In the genomic region with DNA sequence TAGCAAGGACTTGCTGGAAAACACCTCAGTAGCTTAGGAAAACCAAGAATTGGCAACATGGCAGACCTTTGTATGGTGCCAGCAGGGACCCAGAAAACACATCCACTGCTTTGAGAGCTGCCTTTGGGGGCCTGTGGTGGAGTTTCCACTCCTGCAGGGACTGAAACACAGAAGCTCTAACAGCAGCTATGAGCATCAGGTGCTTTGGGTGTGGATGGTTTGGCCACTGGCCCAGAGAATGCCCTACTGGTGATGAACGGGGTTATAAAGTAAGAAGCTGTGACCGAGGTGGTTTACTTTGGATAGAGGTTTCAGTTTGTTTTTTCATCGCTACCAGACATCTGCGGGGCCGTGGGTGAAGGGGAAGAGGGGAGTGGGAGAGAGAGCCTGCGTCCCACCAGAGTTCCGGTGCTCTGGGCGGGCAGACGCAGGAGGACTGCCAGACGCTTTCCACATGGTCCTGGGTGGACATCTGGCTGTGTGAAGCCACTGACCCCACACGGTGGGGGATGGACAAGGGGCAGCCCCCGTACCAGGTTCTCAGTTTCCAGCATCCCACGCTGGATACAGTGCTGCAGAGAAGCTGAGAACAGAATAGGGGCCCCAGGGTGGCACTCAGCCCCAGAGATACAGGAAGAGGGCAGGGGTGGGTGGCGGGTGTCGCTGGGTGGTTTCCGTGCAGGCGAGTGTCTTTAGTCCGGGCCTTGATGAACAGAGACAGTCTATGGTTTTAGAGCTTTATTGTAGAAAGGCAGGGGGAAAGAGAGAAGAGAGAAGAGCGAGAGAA, we compare ENCODE assay signal across 8 mouse cellular contexts.
DNase-seq lines count a peak whose midpoint lies in the region; ATAC-seq and TF ChIP-seq lines count a peak whose summit lies in the region.
"Had no signal": no experiment of that assay in that cellular context is flagged by ENCODE, and none has a peak within 500 bp of the region (broad histone marks: within the 10 kb centered on the region; RNA-seq: fewer than 3 reads in every experiment).

No protein-coding gene starts in this region.

- H3K36me3 ChIP-seq in lung, embryonic 16.5 days (ENCODE audit: control insufficient read depth, insufficient read depth, low read length): no peaks in the 10 kb centered on the region
- H3K36me3 ChIP-seq in liver, postnatal 0 days (replicated peaks; ENCODE audit: insufficient read depth, low read length): no peaks in the 10 kb centered on the region
- H3K36me3 ChIP-seq in midbrain, embryonic 15.5 days (replicated peaks): no peaks in the 10 kb centered on the region

- H3K9ac ChIP-seq in lung, embryonic 16.5 days (ENCODE audit: low read length): no peak overlapping the region
- H3K9ac ChIP-seq in liver, postnatal 0 days (replicated peaks): peak overlapping the region; percentile 41
- H3K9ac ChIP-seq in midbrain, embryonic 15.5 days: no peak overlapping the region

- no peaks in the 10 kb centered on the region for H3K9me3 ChIP-seq in lung, embryonic 16.5 days (ENCODE audit: control insufficient read depth, low read length)
- no peaks in the 10 kb centered on the region for H3K9me3 ChIP-seq in liver, postnatal 0 days (ENCODE audit: low read length)
- H3K9me3 ChIP-seq in midbrain, embryonic 15.5 days: no peaks in the 10 kb centered on the region

- H3K4me2 ChIP-seq in lung, embryonic 16.5 days (ENCODE audit: low read depth, low read length): 0 out of 2 replicates have a peak overlapping the region, but pooled peaks have one; percentile 1
- H3K4me2 ChIP-seq in liver, postnatal 0 days (ENCODE audit: low read depth, low read length): no peak overlapping the region; the same call in 1 of the 2 replicates
- H3K4me2 ChIP-seq in midbrain, embryonic 15.5 days: no peak overlapping the region

- H3K4me1 ChIP-seq in lung, embryonic 16.5 days (replicated peaks; ENCODE audit: control insufficient read depth, insufficient read depth, low read length): peaks cover 14% of the 10 kb centered on the region
- H3K4me1 ChIP-seq in liver, postnatal 0 days (ENCODE audit: insufficient read depth): peaks cover 23% of the 10 kb centered on the region
- peaks cover 5% of the 10 kb centered on the region for H3K4me1 ChIP-seq in midbrain, embryonic 15.5 days

- no peak for ATAC-seq in lung, embryonic 16.5 days (ENCODE audit: low read depth)
- ATAC-seq in liver, postnatal 0 days: no peak
- no peak for ATAC-seq in midbrain, embryonic 15.5 days (replicated peaks)
- ATAC-seq: hindbrain, embryonic 16.5 days had no signal

- H3K27ac ChIP-seq in lung, embryonic 16.5 days (ENCODE audit: low read length): no peak overlapping the region
- no peak overlapping the region for H3K27ac ChIP-seq in liver, postnatal 0 days (ENCODE audit: low read depth)
- no peak overlapping the region for H3K27ac ChIP-seq in midbrain, embryonic 15.5 days

- 31% methylated on average over 19 of the region's 19 CpGs for WGBS in lung, embryonic 16.5 days
- WGBS in liver, postnatal 0 days (ENCODE audit: insufficient replicate concordance): 35% methylated on average over 19 of the region's 19 CpGs
- 68% methylated on average over 19 of the region's 19 CpGs for WGBS in midbrain, embryonic 15.5 days

- no peak for TF ChIP-seq CTCF in liver, postnatal 0 days (IDR thresholded peaks at IDR 0.05; ENCODE audit: low read depth)

- H3K27me3 ChIP-seq in lung, embryonic 16.5 days (ENCODE audit: control insufficient read depth, insufficient read depth, low read depth, low read length): no peaks in the 10 kb centered on the region
- H3K27me3 ChIP-seq in liver, postnatal 0 days (ENCODE audit: insufficient read depth, low read length): no peaks in the 10 kb centered on the region
- H3K27me3 ChIP-seq in midbrain, embryonic 15.5 days (replicated peaks): 0 out of 2 replicates have a peak, but pooled peaks cover 4% of the 10 kb centered on the region

- H3K4me3 ChIP-seq in lung, embryonic 16.5 days (ENCODE audit: low read length): no peak overlapping the region
- H3K4me3 ChIP-seq in liver, postnatal 0 days (ENCODE audit: low read depth, low read length): no peak overlapping the region
- H3K4me3 ChIP-seq in midbrain, embryonic 15.5 days: no peak overlapping the region

- no peak for TF ChIP-seq EP300 in liver, postnatal 0 days (IDR thresholded peaks at IDR 0.05; ENCODE audit: low read depth)

- DNase-seq in lung, postnatal 36 days: no peak
- DNase-seq in T-cell, adult 2 months (ENCODE audit: low spot score): peak; percentile 79
- no peak for DNase-seq in liver, postnatal 0 days
- DNase-seq in thymus, postnatal 10 days (ENCODE audit: low spot score in 2 of 2): peak; percentile 73 to 75
- DNase-seq in adrenal gland, adult 2 months: no peak

Comparison
In these comparisons a context has a peak if more than half of its experiments do, and no peak if none do; other contexts are left out.
1. DNase-seq: peak in T-cell, adult 2 months (single experiment) and thymus, postnatal 10 days (2 of 2); none in lung, postnatal 36 days (single experiment), liver, postnatal 0 days (single experiment) and adrenal gland, adult 2 months (single experiment).